Comparison of ENCODE assay signal across 29 mouse cellular contexts in the genomic region with DNA sequence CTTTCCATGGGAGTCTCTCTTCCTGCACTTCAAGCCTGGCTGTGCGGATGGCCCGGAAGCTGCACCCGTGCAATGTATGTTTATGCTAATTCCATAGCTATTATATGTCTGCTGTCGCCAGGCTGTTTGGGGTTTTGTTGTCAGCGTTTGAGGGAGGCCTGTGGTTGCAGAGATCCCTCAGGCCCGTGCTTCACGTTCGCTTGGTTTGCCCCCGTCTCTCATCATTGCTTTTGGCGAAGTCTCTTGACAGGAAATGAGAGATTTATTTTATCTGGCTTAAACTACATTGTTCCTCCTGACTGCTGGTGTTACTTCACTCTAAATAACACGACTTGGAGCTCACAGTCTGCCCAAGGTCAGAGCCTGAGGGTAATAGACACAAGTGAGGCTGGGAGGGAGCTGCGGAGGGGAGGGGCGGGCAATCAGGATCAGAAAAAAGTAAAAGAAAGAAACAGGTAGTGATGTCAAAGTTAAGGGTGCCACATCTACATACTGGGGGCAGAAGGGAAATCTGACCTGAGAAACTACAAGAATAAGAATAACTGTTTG.
DNase-seq lines count a peak whose midpoint lies in the region; ATAC-seq and TF ChIP-seq lines count a peak whose summit lies in the region.
"Had no signal": no experiment of that assay in that cellular context is flagged by ENCODE, and none has a peak within 500 bp of the region (broad histone marks: within the 10 kb centered on the region; RNA-seq: fewer than 3 reads in every experiment).

No protein-coding gene starts in this region.

- 78% methylated on average over 13 of the region's 13 CpGs for WGBS in hindbrain, embryonic 10.5 days
- 55% methylated on average over 13 of the region's 13 CpGs for WGBS in hindbrain, embryonic 16.5 days
- WGBS in lung, embryonic 14.5 days: 41% methylated on average over 13 of the region's 13 CpGs
- 80% methylated on average over 13 of the region's 13 CpGs for WGBS in forebrain, embryonic 13.5 days

- DNase-seq in adrenal gland, adult 2 months: peak; percentile 14
- no peak for DNase-seq in adrenal gland, postnatal 25 days
- no peak for DNase-seq in hindbrain, embryonic 10.5 days (ENCODE audit: low spot score)
- peak; percentile 55 for DNase-seq in lung, embryonic 14.5 days
- no peak for DNase-seq in lung, postnatal 25 days (ENCODE audit: low spot score)
- DNase-seq in naive thymus-derived CD4-positive, alpha-beta T cell, adult 2 months (ENCODE audit: low read depth): peak; percentile 16
- DNase-seq: cerebellum, adult 8-10 months; cerebellum, postnatal 36 days; embryo, embryonic 11 days; gastrocnemius, postnatal 14 days; heart, adult 2 months; heart, postnatal 4 days; lung, adult 18-20 months; thymus, postnatal 25 days had no signal

- H3K27ac ChIP-seq in hindbrain, embryonic 10.5 days: 0 out of 2 replicates have a peak overlapping the region, but pooled peaks have one; percentile 16
- no peak overlapping the region for H3K27ac ChIP-seq in hindbrain, embryonic 16.5 days (ENCODE audit: low read depth, low read length)
- H3K27ac ChIP-seq in lung, embryonic 14.5 days (ENCODE audit: low read depth): no peak overlapping the region
- H3K27ac ChIP-seq in forebrain, embryonic 13.5 days: no peak overlapping the region
- H3K27ac ChIP-seq: embryonic facial prominence, embryonic 15.5 days; forebrain, embryonic 15.5 days; heart, adult 2 months; heart, embryonic 15.5 days; hindbrain, embryonic 15.5 days; intestine, embryonic 15.5 days; limb, embryonic 13.5 days; liver, embryonic 12.5 days; midbrain, embryonic 10.5 days had no signal

- H3K27me3 ChIP-seq in hindbrain, embryonic 10.5 days (ENCODE audit: insufficient read depth, poor library complexity, severe bottlenecking): no peaks in the 10 kb centered on the region
- no peaks in the 10 kb centered on the region for H3K27me3 ChIP-seq in hindbrain, embryonic 16.5 days (replicated peaks; ENCODE audit: control insufficient read depth, insufficient read depth, low read length)
- no peaks in the 10 kb centered on the region for H3K27me3 ChIP-seq in lung, embryonic 14.5 days (ENCODE audit: insufficient read depth, low read length)
- H3K27me3 ChIP-seq in forebrain, embryonic 13.5 days: no peaks in the 10 kb centered on the region
- H3K27me3 ChIP-seq: embryonic facial prominence, embryonic 15.5 days; forebrain, embryonic 15.5 days; heart, embryonic 15.5 days; hindbrain, embryonic 15.5 days; intestine, embryonic 15.5 days; limb, embryonic 13.5 days; liver, embryonic 12.5 days; Patski had no signal

- no peak overlapping the region for H3K4me2 ChIP-seq in hindbrain, embryonic 16.5 days (ENCODE audit: low read length)
- 0 out of 2 replicates have a peak overlapping the region, but pooled peaks have one; percentile 16 for H3K4me2 ChIP-seq in lung, embryonic 14.5 days
- H3K4me2 ChIP-seq in forebrain, embryonic 13.5 days: no peak overlapping the region
- H3K4me2 ChIP-seq: embryonic facial prominence, embryonic 15.5 days; forebrain, embryonic 15.5 days; heart, embryonic 15.5 days; hindbrain, embryonic 15.5 days; intestine, embryonic 15.5 days; limb, embryonic 13.5 days; liver, embryonic 12.5 days had no signal

- H3K9me3 ChIP-seq in hindbrain, embryonic 10.5 days: no peaks in the 10 kb centered on the region
- no peaks in the 10 kb centered on the region for H3K9me3 ChIP-seq in hindbrain, embryonic 16.5 days (ENCODE audit: control insufficient read depth, low read length)
- no peaks in the 10 kb centered on the region for H3K9me3 ChIP-seq in lung, embryonic 14.5 days (ENCODE audit: low read depth, low read length)
- H3K9me3 ChIP-seq in forebrain, embryonic 13.5 days (replicated peaks): no peaks in the 10 kb centered on the region
- H3K9me3 ChIP-seq: embryonic facial prominence, embryonic 15.5 days; forebrain, embryonic 15.5 days; heart, embryonic 15.5 days; hindbrain, embryonic 15.5 days; intestine, embryonic 15.5 days; limb, embryonic 13.5 days; liver, embryonic 12.5 days had no signal

- no peak for TF ChIP-seq CTCF in lung, embryonic 14.5 days (IDR thresholded peaks at IDR 0.05; ENCODE audit: low read depth)

- H3K9ac ChIP-seq in hindbrain, embryonic 16.5 days (ENCODE audit: low read depth, low read length): no peak overlapping the region
- H3K9ac ChIP-seq in lung, embryonic 14.5 days: no peak overlapping the region
- H3K9ac ChIP-seq in forebrain, embryonic 13.5 days: no peak overlapping the region
- H3K9ac ChIP-seq: embryonic facial prominence, embryonic 15.5 days; forebrain, embryonic 15.5 days; heart, embryonic 15.5 days; hindbrain, embryonic 15.5 days; intestine, embryonic 15.5 days; limb, embryonic 13.5 days; liver, embryonic 12.5 days had no signal

- H3K4me1 ChIP-seq in hindbrain, embryonic 10.5 days (replicated peaks): peaks cover 9% of the 10 kb centered on the region
- no peaks in the 10 kb centered on the region for H3K4me1 ChIP-seq in hindbrain, embryonic 16.5 days (ENCODE audit: control insufficient read depth, insufficient read depth, low read depth, low read length)
- H3K4me1 ChIP-seq in lung, embryonic 14.5 days (ENCODE audit: insufficient read depth): no peaks in the 10 kb centered on the region
- peaks cover 2% of the 10 kb centered on the region for H3K4me1 ChIP-seq in forebrain, embryonic 13.5 days
- H3K4me1 ChIP-seq: embryonic facial prominence, embryonic 15.5 days; forebrain, embryonic 15.5 days; heart, embryonic 15.5 days; hindbrain, embryonic 15.5 days; intestine, embryonic 15.5 days; limb, embryonic 13.5 days; liver, embryonic 12.5 days had no signal

- ATAC-seq in hindbrain, embryonic 16.5 days: no peak
- ATAC-seq in lung, embryonic 14.5 days (ENCODE audit: insufficient read depth): peak; percentile 31; the same call in 1 of the 2 replicates
- no peak for ATAC-seq in forebrain, embryonic 13.5 days
- ATAC-seq: activated CD4-positive, CD25-positive, alpha-beta regulatory T cell, adult 4 months; forebrain, embryonic 15.5 days; intestine, embryonic 15.5 days; liver, embryonic 12.5 days; midbrain, embryonic 16.5 days; Patski had no signal

- H3K4me3 ChIP-seq in hindbrain, embryonic 10.5 days: no peak overlapping the region
- no peak overlapping the region for H3K4me3 ChIP-seq in hindbrain, embryonic 16.5 days (ENCODE audit: low read length)
- H3K4me3 ChIP-seq in lung, embryonic 14.5 days (ENCODE audit: low read depth, low read length): no peak overlapping the region
- no peak overlapping the region for H3K4me3 ChIP-seq in forebrain, embryonic 13.5 days
- H3K4me3 ChIP-seq: embryonic facial prominence, embryonic 15.5 days; forebrain, embryonic 15.5 days; heart, adult 2 months; heart, embryonic 15.5 days; hindbrain, embryonic 15.5 days; intestine, embryonic 15.5 days; limb, embryonic 13.5 days; liver, embryonic 12.5 days; midbrain, embryonic 10.5 days; myocyte had no signal

- H3K36me3 ChIP-seq in hindbrain, embryonic 10.5 days: no peaks in the 10 kb centered on the region
- no peaks in the 10 kb centered on the region for H3K36me3 ChIP-seq in hindbrain, embryonic 16.5 days (ENCODE audit: control insufficient read depth, insufficient read depth, low read length)
- H3K36me3 ChIP-seq in lung, embryonic 14.5 days (ENCODE audit: insufficient read depth): no peaks in the 10 kb centered on the region
- H3K36me3 ChIP-seq in forebrain, embryonic 13.5 days (ENCODE audit: poor library complexity, severe bottlenecking): no peaks in the 10 kb centered on the region
- H3K36me3 ChIP-seq: embryonic facial prominence, embryonic 15.5 days; forebrain, embryonic 15.5 days; G1E; heart, embryonic 15.5 days; hindbrain, embryonic 15.5 days; intestine, embryonic 15.5 days; limb, embryonic 13.5 days; liver, embryonic 12.5 days; midbrain, embryonic 10.5 days had no signal

Comparison
In these comparisons a context has a peak if more than half of its experiments do, and no peak if none do; other contexts are left out.
1. DNase-seq: peak in adrenal gland, adult 2 months (single experiment), lung, embryonic 14.5 days (single experiment) and naive thymus-derived CD4-positive, alpha-beta T cell, adult 2 months (single experiment); none in adrenal gland, postnatal 25 days (single experiment), hindbrain, embryonic 10.5 days (single experiment) and lung, postnatal 25 days (single experiment).